Mouse (Mus musculus) left cerebral cortex, adult 2 months (tissue): ENCODE measurements around the gene Dop1b. TPM values are rescaled to one million over a fixed set of nuclear protein-coding genes. Genes with fewer than 3 reads are reported as not detected.
A peak's percentile ranks its signal among the peaks of the same experiment; 100 is the strongest.
"Not testable (repeated sequence)": the region's sequence is repeated elsewhere in the genome, so short reads cannot be mapped to it uniquely, and the experiment has no call there.

Source experiments
- DNase-seq, 2 experiments: peaks; one replicate each; pipeline ENCODE4 v3.0.0; 2021 to 2022; ENCODE audit warnings: low spot score in 2 of 2, mixed read lengths in 1 of 2; ENCODE audit errors: extremely low spot score in 1 of 2
- H3K27ac ChIP-seq: fragments of 200-600 bp; 2 replicates; pipeline ENCODE4 v1.8.1; 2022
- H3K4me3 ChIP-seq: fragments of 200-600 bp; 2 replicates; pipeline ENCODE4 v1.8.1; 2022
- CTCF ChIP-seq: fragments of 200-600 bp; IDR thresholded peaks from 2 replicates; pipeline ENCODE4 v1.8.1; 2022; ENCODE audit warnings: antibody characterized with exemption, mild to moderate bottlenecking, moderate library complexity
- intact Hi-C: fragments of 180-260 bp; cut with DNase I; formaldehyde crosslinking; loops from one replicate; pipeline ENCODE4 v1.15.1; 2025
- total RNA-seq, 2 experiments: library from RNA; stranded (reverse); gene quantifications; 2 replicates each; pipeline ENCODE4 v1.2.3; 2021

Dop1b gene
- total RNA-seq, 2 experiments from 2014 or later: 98.5 to 117 TPM

GRCm38 (mm10) chr16:93683508-93684236, 28.0 kb upstream of the Dop1b start:
- Histone ChIP-seq H3K27ac (peak overlapping the region; percentile 77), H3K4me3 (peak overlapping the region; percentile 58)
- peak; percentile 25 for DNase-seq
- intact Hi-C loops: loop anchor here (10.0 kb wide), 2 partner anchors 81 to 231 kb away; no protein-coding TSS in a partner anchor
- TF ChIP-seq CTCF: peak; percentile 1

- no peak for DNase-seq
- Histone ChIP-seq H3K27ac (no peak overlapping the region), H3K4me3 (peak overlapping the region; percentile 58; the same call in 1 of the 2 replicates)
- TF ChIP-seq CTCF: no peak
- intact Hi-C loops: loop anchor here (10.0 kb wide), 2 partner anchors 80 to 230 kb away; no protein-coding TSS in a partner anchor
These were observed 27.3 kb upstream of the Dop1b start for GRCm38 (mm10) chr16:93684441-93684840.

GRCm38 (mm10) chr16:93685783-93686182, 25.9 kb upstream of the Dop1b start:
- not testable (repeated sequence) for DNase-seq, H3K4me3 ChIP-seq, H3K27ac ChIP-seq
- intact Hi-C loops: loop anchor here (10.0 kb wide), 2 partner anchors 79 to 229 kb away; no protein-coding TSS in a partner anchor
- peak; percentile 31 for TF ChIP-seq CTCF

- no peak overlapping the region for H3K4me3 ChIP-seq
- intact Hi-C loops: loop anchor here (10.0 kb wide), 2 partner anchors 78 to 228 kb away; no protein-coding TSS in a partner anchor
- TF ChIP-seq CTCF: no peak
- no peak overlapping the region for H3K27ac ChIP-seq
- no peak for DNase-seq
These were observed 25.3 kb upstream of the Dop1b start for GRCm38 (mm10) chr16:93686421-93686820.

- intact Hi-C loops: loop anchor here (10.0 kb wide), 2 partner anchors 78 to 228 kb away; no protein-coding TSS in a partner anchor
- Histone ChIP-seq H3K27ac (no peak overlapping the region), H3K4me3 (no peak overlapping the region)
- DNase-seq: no peak
- peak; percentile 55 for TF ChIP-seq CTCF
These were observed 24.8 kb upstream of the Dop1b start for GRCm38 (mm10) chr16:93686945-93687344.

- no peak for DNase-seq
- intact Hi-C loops: no loop called here
These were observed 20.4 kb upstream of the Dop1b start for GRCm38 (mm10) chr16:93691206-93691841.

GRCm38 (mm10) chr16:93692744-93693143, 19.0 kb upstream of the Dop1b start:
- intact Hi-C loops: no loop called here
- no peak overlapping the region for H3K27ac ChIP-seq
- DNase-seq: no peak
- TF ChIP-seq CTCF: no peak
- H3K4me3 ChIP-seq: no peak overlapping the region

More at GRCm38 (mm10) chr16:93691206-93691841, 20.4 kb upstream of the Dop1b start:
- no peak overlapping the region for H3K4me3 ChIP-seq
- H3K27ac ChIP-seq: no peak overlapping the region
- TF ChIP-seq CTCF: no peak

- Histone ChIP-seq H3K27ac (no peak overlapping the region), H3K4me3 (no peak overlapping the region)
- DNase-seq: no peak
- intact Hi-C loops: no loop called here
- TF ChIP-seq CTCF: no peak
These were observed 4.6 kb upstream of the Dop1b start for GRCm38 (mm10) chr16:93707116-93707515.

GRCm38 (mm10) chr16:93709217-93709616, 2.5 kb upstream of the Dop1b start:
- Histone ChIP-seq H3K27ac (no peak overlapping the region), H3K4me3 (no peak overlapping the region)
- no peak for DNase-seq
- intact Hi-C loops: no loop called here
- TF ChIP-seq CTCF: no peak

- TF ChIP-seq CTCF: peak; percentile 82
- H3K27ac ChIP-seq: peak overlapping the region; percentile 88
- intact Hi-C loops: no loop called here
- peak; percentile 60 to 63 for DNase-seq
- H3K4me3 ChIP-seq: peak overlapping the region; percentile 85
These were observed 780 bp upstream of the Dop1b start for GRCm38 (mm10) chr16:93710924-93711323.

GRCm38 (mm10) chr16:93712189-93712885, 633 bp downstream of the Dop1b start:
- no peak for DNase-seq

GRCm38 (mm10) chr16:93712966-93713365, 1.3 kb downstream of the Dop1b start:
- peak overlapping the region; percentile 85 for H3K4me3 ChIP-seq
- TF ChIP-seq CTCF: no peak
- intact Hi-C loops: no loop called here
- no peak for DNase-seq
- H3K27ac ChIP-seq: peak overlapping the region; percentile 83; the same call in 1 of the 2 replicates

More at GRCm38 (mm10) chr16:93712189-93712885, 633 bp downstream of the Dop1b start:
- H3K4me3 ChIP-seq: peak overlapping the region; percentile 85
- TF ChIP-seq CTCF: no peak
- H3K27ac ChIP-seq: peak overlapping the region; percentile 83
- intact Hi-C loops: no loop called here
